Mouse (Mus musculus): Measurements from ENCODE around the gene Irf6. TPM values are rescaled to one million over a fixed set of nuclear protein-coding genes. Genes with fewer than 3 reads are reported as not detected.

Irf6 gene
- total and polyA plus RNA-seq, 3 experiments, result 0.04 to 0.38 (median 0.23) TPM

DNA sequence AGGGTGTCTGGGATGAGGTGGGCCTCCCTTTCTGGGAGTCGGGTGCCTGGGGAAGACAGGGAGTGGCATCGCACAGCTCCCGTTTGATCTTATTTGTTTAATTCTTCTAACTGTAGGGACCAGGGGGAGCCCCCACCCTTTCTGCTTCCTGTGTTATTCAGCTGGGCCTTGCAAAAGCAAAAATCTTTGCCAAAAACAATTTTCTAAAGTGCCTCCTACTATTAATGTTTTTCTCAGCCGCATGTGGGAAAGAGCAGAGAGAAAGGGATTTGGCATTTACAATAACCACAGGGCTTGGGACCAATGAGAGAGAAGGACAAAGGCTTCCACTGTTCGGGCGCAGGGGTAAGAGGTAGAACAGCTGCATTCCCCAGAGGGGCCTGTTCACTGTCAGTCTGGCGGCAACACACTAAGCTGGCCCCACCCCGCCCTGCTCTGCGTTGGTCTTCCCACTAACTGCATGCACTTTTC is 36.3 kb downstream of the Irf6 start:
- Histone ChIP-seq H3K27me3 (ENCODE audit: insufficient read depth, low read length) (peaks cover 16% of the 10 kb centered on the region), H3K4me3 (ENCODE audit: low read depth, low read length) (no peak overlapping the region), H3K9me3 (replicated peaks) (no peaks in the 10 kb centered on the region), H3K36me3 (replicated peaks) (peaks cover 2% of the 10 kb centered on the region), H3K4me1 (ENCODE audit: insufficient read depth, low read depth, low read length) (no peaks in the 10 kb centered on the region)
- ATAC-seq (ENCODE audit: extremely low read depth, insufficient number of reproducible peaks, low FRiP score, poor library complexity, severe bottlenecking) (no peak), DNase-seq (ENCODE audit: low spot score) (no peak)
- no peak for TF ChIP-seq CTCF (IDR thresholded peaks at IDR 0.05; ENCODE audit: low read depth, low read length)
- TF ChIP-seq GATA1 (IDR thresholded peaks at IDR 0.05; ENCODE audit: borderline replicate concordance, low read length), result no peak
- no peak for TF ChIP-seq POLR2AphosphoS5 (IDR thresholded peaks at IDR 0.05; ENCODE audit: insufficient replicate concordance, low read depth, low read length)

DNA sequence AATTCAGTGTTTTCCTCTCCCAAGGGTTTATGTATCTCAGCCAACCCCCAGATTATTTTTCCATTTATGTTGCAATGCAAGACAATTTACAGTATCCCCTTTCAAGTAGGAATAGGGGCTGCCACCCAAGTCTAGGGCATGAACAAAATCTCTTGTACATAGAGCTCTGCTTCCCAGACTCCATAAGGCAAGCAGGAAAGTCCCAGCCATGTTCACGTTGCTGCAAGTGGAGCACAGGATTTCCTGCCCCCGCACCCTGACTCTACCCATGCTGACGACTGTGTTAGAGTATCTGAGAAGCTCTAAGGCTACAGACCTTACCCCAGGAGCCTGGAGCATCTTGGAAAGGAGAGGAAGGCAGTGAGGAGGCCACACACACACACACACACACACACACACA is 36.9 kb downstream of the Irf6 start:
- no peaks in the 10 kb centered on the region for H3K4me1 ChIP-seq (ENCODE audit: insufficient read depth, low read depth, low read length)
- DNase-seq (ENCODE audit: low spot score), result no peak
- H3K4me3 ChIP-seq (ENCODE audit: low read depth, low read length), result no peak overlapping the region
- peaks cover 10% of the 10 kb centered on the region for H3K27me3 ChIP-seq (ENCODE audit: insufficient read depth, low read length)
- no peak for ATAC-seq (ENCODE audit: extremely low read depth, insufficient number of reproducible peaks, low FRiP score, poor library complexity, severe bottlenecking)
- peaks cover 2% of the 10 kb centered on the region for H3K36me3 ChIP-seq (replicated peaks)
- TF ChIP-seq TAL1 (conservative IDR thresholded peaks at IDR 0.05; ENCODE audit: low read depth, low read length), result no peak
- no peak for TF ChIP-seq POLR2AphosphoS5 (IDR thresholded peaks at IDR 0.05; ENCODE audit: insufficient replicate concordance, low read depth, low read length)
- TF ChIP-seq GATA1 (IDR thresholded peaks at IDR 0.05; ENCODE audit: borderline replicate concordance, low read length), result no peak
- TF ChIP-seq GATA2 (IDR thresholded peaks at IDR 0.05; ENCODE audit: borderline replicate concordance, low read depth, low read length), result no peak
- no peak for TF ChIP-seq CTCF (IDR thresholded peaks at IDR 0.05; ENCODE audit: low read depth, low read length)
- no peaks in the 10 kb centered on the region for H3K9me3 ChIP-seq (replicated peaks)

DNA sequence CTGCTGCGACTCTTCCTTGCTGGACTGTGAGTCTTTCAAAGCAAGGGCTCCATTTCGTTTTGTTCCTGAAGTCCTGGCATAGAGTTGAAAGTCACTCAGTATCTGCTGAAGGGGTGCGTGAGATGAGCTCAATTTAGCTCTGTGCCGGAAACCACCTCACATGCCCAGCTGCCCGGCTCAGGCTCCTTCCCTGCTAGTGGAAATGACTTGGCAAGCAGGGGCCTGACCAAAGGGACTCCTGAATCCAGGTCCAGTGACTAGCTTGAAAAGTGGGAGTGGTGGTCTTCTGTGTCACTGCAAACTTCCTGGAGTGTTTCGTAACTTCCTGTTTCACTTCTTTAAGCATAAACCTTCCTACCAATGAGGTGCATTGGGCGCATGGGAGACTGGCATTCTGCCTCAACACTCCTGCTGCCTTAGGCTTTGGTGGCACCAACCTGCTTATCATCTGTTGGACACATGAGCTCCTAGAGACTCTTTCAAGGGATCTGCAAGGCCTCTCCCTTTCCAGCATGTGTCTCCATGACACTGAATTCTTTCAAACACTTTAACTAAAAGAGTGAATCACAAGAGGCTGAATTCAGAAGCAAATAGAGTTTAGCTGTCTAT is 38.9 kb downstream of the Irf6 start:
- Histone ChIP-seq H3K4me3 (ENCODE audit: low read depth, low read length) (no peak overlapping the region), H3K9me3 (replicated peaks) (no peaks in the 10 kb centered on the region), H3K4me1 (ENCODE audit: insufficient read depth, low read depth, low read length) (no peaks in the 10 kb centered on the region), H3K36me3 (replicated peaks) (peaks cover under 1% of the 10 kb centered on the region), H3K27me3 (ENCODE audit: insufficient read depth, low read length) (peaks cover 10% of the 10 kb centered on the region)
- DNase-seq (ENCODE audit: low spot score) (no peak), ATAC-seq (ENCODE audit: extremely low read depth, insufficient number of reproducible peaks, low FRiP score, poor library complexity, severe bottlenecking) (no peak)
- TF ChIP-seq GATA2 (IDR thresholded peaks at IDR 0.05; ENCODE audit: borderline replicate concordance, low read depth, low read length), result no peak
- no peak for TF ChIP-seq GATA1 (IDR thresholded peaks at IDR 0.05; ENCODE audit: borderline replicate concordance, low read length)
- TF ChIP-seq TAL1 (conservative IDR thresholded peaks at IDR 0.05; ENCODE audit: low read depth, low read length), result no peak
- no peak for TF ChIP-seq POLR2AphosphoS5 (IDR thresholded peaks at IDR 0.05; ENCODE audit: insufficient replicate concordance, low read depth, low read length)
- no peak for TF ChIP-seq CTCF (IDR thresholded peaks at IDR 0.05; ENCODE audit: low read depth, low read length)

DNA sequence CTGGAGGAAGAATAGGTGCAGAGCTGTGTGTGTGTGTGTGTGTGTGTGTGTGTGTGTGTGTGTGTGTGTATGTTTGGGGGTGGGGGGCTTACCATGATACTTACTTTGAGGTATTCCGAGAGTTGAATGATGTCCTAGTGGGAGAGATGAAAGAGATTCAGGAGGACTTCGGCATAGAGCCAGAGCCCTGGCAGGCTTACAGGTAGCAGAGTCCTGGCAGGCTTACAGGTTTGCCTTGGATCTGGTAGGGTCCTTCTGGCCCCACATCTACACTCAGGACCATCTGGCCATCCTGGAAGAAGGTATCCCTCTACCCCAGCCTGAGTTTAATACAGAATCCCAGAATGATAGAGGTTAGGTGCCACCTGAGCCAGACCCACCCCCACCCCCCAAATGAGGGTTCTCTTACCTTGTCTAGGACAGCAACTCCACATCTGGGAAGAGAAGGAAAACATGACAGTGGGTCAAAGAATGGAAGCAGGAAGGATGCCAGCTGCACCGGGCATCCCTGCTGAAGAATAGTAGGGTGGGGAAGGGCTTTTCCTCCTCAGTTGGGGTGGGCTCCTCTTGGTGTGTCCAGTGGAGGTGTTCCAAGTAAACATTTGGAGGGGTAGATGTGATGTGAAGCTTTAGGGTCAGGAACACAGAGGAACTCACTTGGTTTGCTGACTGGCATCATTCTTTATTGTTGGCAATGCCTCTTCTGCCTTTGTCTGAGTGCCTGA is 41.7 kb downstream of the Irf6 start:
- H3K4me1 ChIP-seq (ENCODE audit: insufficient read depth, low read depth, low read length), result 0 out of 2 replicates have a peak, but pooled peaks cover 2% of the 10 kb centered on the region
- no peak for DNase-seq (ENCODE audit: low spot score)
- no peaks in the 10 kb centered on the region for H3K36me3 ChIP-seq (replicated peaks)
- no peak for TF ChIP-seq TAL1 (conservative IDR thresholded peaks at IDR 0.05; ENCODE audit: low read depth, low read length)
- no peak for TF ChIP-seq CTCF (IDR thresholded peaks at IDR 0.05; ENCODE audit: low read depth, low read length)
- TF ChIP-seq GATA2 (IDR thresholded peaks at IDR 0.05; ENCODE audit: borderline replicate concordance, low read depth, low read length), result no peak
- no peaks in the 10 kb centered on the region for H3K9me3 ChIP-seq (replicated peaks)
- no peak overlapping the region for H3K4me3 ChIP-seq (ENCODE audit: low read depth, low read length)
- peaks cover 5% of the 10 kb centered on the region for H3K27me3 ChIP-seq (ENCODE audit: insufficient read depth, low read length)
- no peak for ATAC-seq (ENCODE audit: extremely low read depth, insufficient number of reproducible peaks, low FRiP score, poor library complexity, severe bottlenecking)

DNA sequence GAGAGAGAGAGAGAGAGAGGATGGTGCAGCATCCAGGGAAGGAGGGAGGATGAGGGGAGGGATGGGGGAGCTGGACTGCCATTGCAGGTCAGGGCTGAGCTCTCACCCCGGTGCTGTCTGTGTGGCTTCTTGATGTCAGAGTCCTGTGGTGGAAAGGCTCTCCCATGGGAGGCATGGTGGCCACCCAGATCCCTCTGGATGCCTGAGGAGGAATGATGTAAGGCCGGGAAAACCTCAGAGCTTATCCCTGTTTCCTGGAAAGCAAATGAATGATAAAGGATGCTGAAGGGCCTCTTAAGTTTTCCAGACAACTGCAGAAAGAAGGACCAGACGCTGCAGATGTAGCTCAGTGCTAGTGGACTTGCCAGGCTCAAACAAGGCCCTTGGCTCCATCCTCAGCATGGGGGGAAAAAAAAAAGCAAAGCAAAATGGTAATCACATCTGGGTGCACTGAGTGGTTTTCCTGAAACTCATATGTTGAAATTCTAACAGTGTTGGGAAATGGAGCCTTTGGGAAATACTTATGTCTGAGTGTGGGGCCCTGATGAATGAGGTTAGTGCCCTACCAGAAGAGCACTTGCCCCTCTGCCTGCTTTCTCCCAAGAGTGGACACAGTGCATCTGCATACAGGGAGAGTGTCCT is 42.4 kb downstream of the Irf6 start:
- no peak for TF ChIP-seq TAL1 (conservative IDR thresholded peaks at IDR 0.05; ENCODE audit: low read depth, low read length)
- TF ChIP-seq CTCF (IDR thresholded peaks at IDR 0.05; ENCODE audit: low read depth, low read length), result no peak
- TF ChIP-seq GATA2 (IDR thresholded peaks at IDR 0.05; ENCODE audit: borderline replicate concordance, low read depth, low read length), result no peak
- no peak for TF ChIP-seq GATA1 (IDR thresholded peaks at IDR 0.05; ENCODE audit: borderline replicate concordance, low read length)
- TF ChIP-seq POLR2AphosphoS5 (IDR thresholded peaks at IDR 0.05; ENCODE audit: insufficient replicate concordance, low read depth, low read length), result no peak
- ATAC-seq (ENCODE audit: extremely low read depth, insufficient number of reproducible peaks, low FRiP score, poor library complexity, severe bottlenecking) (no peak), DNase-seq (ENCODE audit: low spot score) (no peak)
- Histone ChIP-seq H3K36me3 (replicated peaks) (no peaks in the 10 kb centered on the region), H3K4me1 (ENCODE audit: insufficient read depth, low read depth, low read length) (0 out of 2 replicates have a peak, but pooled peaks cover 2% of the 10 kb centered on the region), H3K27me3 (ENCODE audit: insufficient read depth, low read length) (peaks cover 5% of the 10 kb centered on the region; the same call in 1 of the 2 replicates), H3K4me3 (ENCODE audit: low read depth, low read length) (no peak overlapping the region), H3K9me3 (replicated peaks) (no peaks in the 10 kb centered on the region)

DNA sequence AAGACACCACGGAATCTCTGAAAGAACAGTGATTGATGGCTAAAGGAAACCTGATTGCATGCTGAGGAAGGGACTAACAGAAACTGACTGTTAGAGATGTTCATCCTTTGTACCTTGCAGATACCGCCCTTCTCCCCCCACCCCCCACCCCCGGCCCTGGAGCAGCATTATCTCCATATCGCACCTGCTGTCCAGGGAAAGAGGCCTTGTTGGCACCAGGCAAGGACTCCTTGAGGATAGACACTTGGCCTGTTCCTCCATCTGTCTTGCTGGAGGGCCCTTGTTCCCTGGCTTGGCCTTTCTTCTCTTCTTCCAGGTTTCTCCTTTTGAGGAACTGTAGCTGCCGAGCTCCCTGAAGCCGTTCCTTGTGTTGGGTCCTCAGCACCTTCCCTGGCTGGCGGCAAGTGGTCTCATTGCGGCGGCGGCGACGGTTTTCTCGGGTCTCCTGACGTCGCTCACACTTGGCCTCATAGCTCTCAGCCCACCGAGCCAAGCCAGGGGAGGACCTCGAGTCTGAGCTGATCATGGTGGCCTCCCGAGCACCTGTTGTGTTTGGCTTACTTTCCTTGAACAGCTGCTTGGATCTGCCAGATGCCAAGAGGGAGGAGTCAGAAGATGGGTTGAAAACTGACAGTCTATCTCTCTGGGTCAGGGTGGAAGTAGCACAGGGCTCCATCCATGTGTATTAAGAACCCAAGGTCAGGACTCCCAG is 44.7 kb downstream of the Irf6 start:
- Histone ChIP-seq H3K27me3 (ENCODE audit: insufficient read depth, low read length) (0 out of 2 replicates have a peak, but pooled peaks cover 2% of the 10 kb centered on the region), H3K4me3 (ENCODE audit: low read depth, low read length) (no peak overlapping the region), H3K36me3 (replicated peaks) (no peaks in the 10 kb centered on the region), H3K4me1 (ENCODE audit: insufficient read depth, low read depth, low read length) (0 out of 2 replicates have a peak, but pooled peaks cover 2% of the 10 kb centered on the region), H3K9me3 (replicated peaks) (no peaks in the 10 kb centered on the region)
- ATAC-seq (ENCODE audit: extremely low read depth, insufficient number of reproducible peaks, low FRiP score, poor library complexity, severe bottlenecking) (no peak), DNase-seq (ENCODE audit: low spot score) (no peak)
- TF ChIP-seq POLR2AphosphoS5 (IDR thresholded peaks at IDR 0.05; ENCODE audit: insufficient replicate concordance, low read depth, low read length), result no peak

All from G1E (cell line).